Mouse (Mus musculus): ENCODE measurements at regions not wholly inside any gene's neighbourhood (a gene's known extent, or its start where the extent isn't known, plus 50 kb on each side); places are given as distances from the start of the nearest gene placed in this dataset.
"Not testable (repeated sequence)": the region's sequence is repeated elsewhere in the genome, so short reads cannot be mapped to it uniquely, and the experiment has no call there.

- DNase-seq: no peak
These were observed 251.2 kb upstream of the Kcnh8 start for GRCm38 (mm10) chr17:52351293-52351692.

- DNase-seq: no peak
These were observed 251.8 kb upstream of the Kcnh8 start for GRCm38 (mm10) chr17:52350696-52351095.

- no peak for DNase-seq
These were observed 252.6 kb upstream of the Kcnh8 start for GRCm38 (mm10) chr17:52349872-52350271.

GRCm38 (mm10) chr17:52348481-52349083 is 253.9 kb upstream of the Kcnh8 start:
- DNase-seq: no peak

- DNase-seq: no peak
These were observed 281.9 kb upstream of the Kcnh8 start for GRCm38 (mm10) chr17:52320586-52320985.

- no peak for DNase-seq
These were observed 285.5 kb upstream of the Kcnh8 start for GRCm38 (mm10) chr17:52316976-52317375.

GRCm38 (mm10) chr17:52315879-52316278 is 286.6 kb upstream of the Kcnh8 start:
- DNase-seq: no peak

GRCm38 (mm10) chr17:52315456-52315855 is 287.1 kb upstream of the Kcnh8 start:
- not testable (repeated sequence) for DNase-seq

GRCm38 (mm10) chr17:52312043-52312442 is 290.5 kb upstream of the Kcnh8 start:
- DNase-seq: no peak

GRCm38 (mm10) chr17:52308789-52309188 is 293.7 kb upstream of the Kcnh8 start:
- no peak for DNase-seq

GRCm38 (mm10) chr17:52304133-52304532 is 298.4 kb upstream of the Kcnh8 start:
- no peak for DNase-seq

GRCm38 (mm10) chr17:52303320-52303719 is 299.2 kb upstream of the Kcnh8 start:
- DNase-seq: no peak

GRCm38 (mm10) chr17:52299769-52300168 is 302.7 kb upstream of the Kcnh8 start:
- no peak for DNase-seq

- no peak for DNase-seq
These were observed 317.1 kb upstream of the Kcnh8 start for GRCm38 (mm10) chr17:52285392-52285791.

- DNase-seq: no peak
These were observed 320.2 kb upstream of the Kcnh8 start for GRCm38 (mm10) chr17:52282264-52282663.

GRCm38 (mm10) chr17:52278523-52278922 is 324.0 kb upstream of the Kcnh8 start:
- DNase-seq: no peak

- no peak for DNase-seq
These were observed 333.7 kb upstream of the Kcnh8 start for GRCm38 (mm10) chr17:52268792-52269191.

- DNase-seq: no peak
These were observed 351.2 kb upstream of the Kcnh8 start for GRCm38 (mm10) chr17:52251284-52251683.

- no peak for DNase-seq
These were observed 376.9 kb upstream of the Kcnh8 start for GRCm38 (mm10) chr17:52225584-52225983.

GRCm38 (mm10) chr17:52220422-52220821 is 382.1 kb upstream of the Kcnh8 start:
- no peak for DNase-seq

- DNase-seq: no peak
These were observed 384.3 kb upstream of the Satb1 start for GRCm38 (mm10) chr17:52217411-52217810.

- DNase-seq: no peak
These were observed 379.9 kb upstream of the Satb1 start for GRCm38 (mm10) chr17:52212944-52213343.

- DNase-seq: no peak
These were observed 377.4 kb upstream of the Satb1 start for GRCm38 (mm10) chr17:52210483-52210882.

- no peak for DNase-seq
These were observed 364.6 kb upstream of the Satb1 start for GRCm38 (mm10) chr17:52197731-52198130.

- no peak for DNase-seq
These were observed 363.7 kb upstream of the Satb1 start for GRCm38 (mm10) chr17:52196811-52197210.
